Comparison of ENCODE assay signal across 18 mouse cellular contexts in genomic region chr15:13668193-13668592, GRCm38 (mm10).
DNase-seq lines count a peak whose midpoint lies in the region; ATAC-seq lines count a peak whose summit lies in the region.
"Had no signal": no experiment of that assay in that cellular context is flagged by ENCODE, and none has a peak within 500 bp of the region (broad histone marks: within the 10 kb centered on the region; RNA-seq: fewer than 3 reads in every experiment).

No protein-coding gene starts in this region.

- 52% methylated on average over 3 of the region's 3 CpGs for WGBS in midbrain, embryonic 16.5 days
- WGBS in midbrain, embryonic 13.5 days = 66% methylated on average over 3 of the region's 3 CpGs

- no peaks in the 10 kb centered on the region for H3K4me1 ChIP-seq in midbrain, embryonic 16.5 days (ENCODE audit: control insufficient read depth, insufficient read depth, low read length)
- no peaks in the 10 kb centered on the region; the same call in 1 of the 2 replicates for H3K4me1 ChIP-seq in midbrain, embryonic 13.5 days (replicated peaks)
- H3K4me1 ChIP-seq: forebrain, embryonic 13.5 days; intestine, embryonic 15.5 days; kidney, embryonic 15.5 days; limb, embryonic 10.5 days; liver, embryonic 12.5 days; megakaryocyte, embryonic 14.5 days had no signal

- H3K27ac ChIP-seq in midbrain, embryonic 16.5 days (ENCODE audit: low read length) = no peak overlapping the region
- no peak overlapping the region for H3K27ac ChIP-seq in midbrain, embryonic 13.5 days
- H3K27ac ChIP-seq: forebrain, embryonic 13.5 days; intestine, embryonic 15.5 days; kidney, embryonic 15.5 days; limb, embryonic 10.5 days; liver, embryonic 12.5 days had no signal

- H3K36me3 ChIP-seq in midbrain, embryonic 16.5 days (ENCODE audit: control insufficient read depth, insufficient read depth, low read length) = no peaks in the 10 kb centered on the region
- no peaks in the 10 kb centered on the region for H3K36me3 ChIP-seq in midbrain, embryonic 13.5 days
- H3K36me3 ChIP-seq: intestine, embryonic 15.5 days; kidney, embryonic 15.5 days; limb, embryonic 10.5 days; liver, embryonic 12.5 days had no signal

- H3K9ac ChIP-seq in midbrain, embryonic 16.5 days (ENCODE audit: low read depth, low read length) = no peak overlapping the region
- H3K9ac ChIP-seq in midbrain, embryonic 13.5 days (replicated peaks) = no peak overlapping the region
- H3K9ac ChIP-seq: forebrain, embryonic 13.5 days; intestine, embryonic 15.5 days; kidney, embryonic 15.5 days; liver, embryonic 12.5 days had no signal

- no peaks in the 10 kb centered on the region for H3K9me3 ChIP-seq in midbrain, embryonic 16.5 days (replicated peaks; ENCODE audit: control insufficient read depth, low read length, poor library complexity, severe bottlenecking)
- no peaks in the 10 kb centered on the region for H3K9me3 ChIP-seq in midbrain, embryonic 13.5 days
- H3K9me3 ChIP-seq: forebrain, embryonic 13.5 days; intestine, embryonic 15.5 days; kidney, embryonic 15.5 days; limb, embryonic 10.5 days; liver, embryonic 12.5 days; megakaryocyte, embryonic 14.5 days had no signal

- no peak for ATAC-seq in midbrain, embryonic 16.5 days
- no peak for ATAC-seq in midbrain, embryonic 13.5 days
- ATAC-seq: forebrain, embryonic 13.5 days; intestine, embryonic 15.5 days; liver, embryonic 12.5 days; lung, postnatal 0 days had no signal

- DNase-seq in left cerebral cortex, adult 11 months (ENCODE audit: low spot score) = peak; percentile 28
- no peak for DNase-seq in left cerebral cortex, postnatal 4 days
- peak; percentile 60 for DNase-seq in layer of hippocampus, adult 9-11 months
- DNase-seq in left cerebral cortex, postnatal 14 days (ENCODE audit: low spot score in 2 of 2) = peak; percentile 26 to 30
- peak; percentile 41 for DNase-seq in telencephalon, adult 2 months (ENCODE audit: low read depth, low spot score)
- DNase-seq in urinary bladder, postnatal 4 days (ENCODE audit: low spot score in 2 of 2) = no peak
- DNase-seq: adrenal gland, adult 2 months; cerebellum, adult 9-10 months; thymus, adult 2 months had no signal

- H3K4me3 ChIP-seq in midbrain, embryonic 16.5 days (ENCODE audit: low read depth, low read length) = no peak overlapping the region
- no peak overlapping the region for H3K4me3 ChIP-seq in midbrain, embryonic 13.5 days (replicated peaks)
- H3K4me3 ChIP-seq: forebrain, embryonic 13.5 days; intestine, embryonic 15.5 days; kidney, embryonic 15.5 days; limb, embryonic 10.5 days; liver, embryonic 12.5 days; megakaryocyte, embryonic 14.5 days had no signal

- intact Hi-C loops in left cerebral cortex, postnatal 4 days (cut with DNase I) = no loop called here
- intact Hi-C loops in left cerebral cortex, postnatal 14 days (cut with DNase I) = no loop called here

- no peak overlapping the region for H3K4me2 ChIP-seq in midbrain, embryonic 16.5 days (ENCODE audit: low read length)
- H3K4me2 ChIP-seq in midbrain, embryonic 13.5 days (replicated peaks) = no peak overlapping the region
- H3K4me2 ChIP-seq: forebrain, embryonic 13.5 days; intestine, embryonic 15.5 days; kidney, embryonic 15.5 days; liver, embryonic 12.5 days had no signal

- no peaks in the 10 kb centered on the region for H3K27me3 ChIP-seq in midbrain, embryonic 16.5 days (ENCODE audit: control insufficient read depth, insufficient read depth, low read depth, low read length)
- no peaks in the 10 kb centered on the region for H3K27me3 ChIP-seq in midbrain, embryonic 13.5 days
- H3K27me3 ChIP-seq: forebrain, embryonic 13.5 days; intestine, embryonic 15.5 days; kidney, embryonic 15.5 days; liver, embryonic 12.5 days; megakaryocyte, embryonic 14.5 days had no signal

Comparison
In these comparisons a context has a peak if more than half of its experiments do, and no peak if none do; other contexts are left out.
1. DNase-seq: peak in left cerebral cortex, adult 11 months (single experiment), layer of hippocampus, adult 9-11 months (single experiment), left cerebral cortex, postnatal 14 days (2 of 2) and telencephalon, adult 2 months (single experiment); none in left cerebral cortex, postnatal 4 days (single experiment) and urinary bladder, postnatal 4 days (0 of 2).